Mouse (Mus musculus): ENCODE data around the gene Nme7.

Nme7 gene

DNA sequence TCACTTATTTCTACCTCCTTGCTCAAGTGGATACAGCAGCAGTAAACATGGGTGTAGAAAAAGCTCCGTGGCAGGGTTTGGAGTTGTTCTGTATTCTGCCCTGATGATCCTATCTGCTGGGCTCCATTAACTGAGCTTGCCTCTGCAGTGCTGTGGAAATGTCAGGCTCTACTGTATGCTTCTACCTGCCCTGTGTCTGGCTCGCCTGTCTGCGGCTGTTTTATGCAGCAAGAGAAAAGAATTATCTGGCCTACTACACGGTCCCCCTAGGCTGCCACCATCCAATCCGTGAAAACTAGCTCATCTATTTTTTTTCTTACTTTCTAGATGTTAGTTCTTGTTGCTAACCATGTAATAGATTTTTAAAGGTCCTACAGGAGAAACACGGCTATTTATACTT, 81.1 kb downstream of the Nme7 start:
- DNase-seq = no peak

DNA sequence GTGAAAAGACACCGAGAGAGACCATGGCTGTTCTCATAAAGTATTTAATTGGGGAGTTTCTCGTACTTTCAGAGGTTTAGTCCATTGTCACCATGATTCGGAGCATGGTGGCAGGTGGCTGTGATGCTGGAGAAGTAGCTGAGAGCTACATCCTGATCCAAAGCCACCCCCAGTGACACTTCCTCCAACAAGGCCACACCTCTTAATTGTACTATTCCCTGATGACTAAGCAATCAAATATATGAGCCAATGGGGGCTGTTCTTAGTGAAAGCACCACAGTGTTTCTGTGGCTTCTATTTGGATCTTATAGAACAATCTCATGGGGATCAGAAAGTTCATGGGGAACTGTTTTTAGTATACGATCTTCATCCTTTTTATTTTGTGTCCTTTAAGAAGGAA, 85.8 kb downstream of the Nme7 start:
- DNase-seq = no peak

- no peak for DNase-seq
Measured at GRCm38 (mm10) chr1:164392176-164392575, 88.3 kb downstream of the Nme7 start.

GRCm38 (mm10) chr1:164395131-164395780, 91.3 kb downstream of the Nme7 start:
- no peak for DNase-seq

- no peak for DNase-seq
Measured at GRCm38 (mm10) chr1:164397672-164398071, 93.8 kb downstream of the Nme7 start.

- no peak for DNase-seq
Measured at GRCm38 (mm10) chr1:164399578-164399977, 95.7 kb downstream of the Nme7 start.

- DNase-seq = no peak
Measured at GRCm38 (mm10) chr1:164405385-164405802, 101.5 kb downstream of the Nme7 start.

GRCm38 (mm10) chr1:164406506-164406905, 102.6 kb downstream of the Nme7 start:
- DNase-seq = peak; percentile 18

- DNase-seq = no peak
Measured at GRCm38 (mm10) chr1:164408655-164409054, 104.7 kb downstream of the Nme7 start.

- DNase-seq = peak; percentile 42
Measured at GRCm38 (mm10) chr1:164411306-164411705, 107.4 kb downstream of the Nme7 start.

GRCm38 (mm10) chr1:164412906-164413305, 109.0 kb downstream of the Nme7 start:
- DNase-seq = no peak

- no peak for DNase-seq
Measured at GRCm38 (mm10) chr1:164413608-164414007, 109.7 kb downstream of the Nme7 start.

DNA sequence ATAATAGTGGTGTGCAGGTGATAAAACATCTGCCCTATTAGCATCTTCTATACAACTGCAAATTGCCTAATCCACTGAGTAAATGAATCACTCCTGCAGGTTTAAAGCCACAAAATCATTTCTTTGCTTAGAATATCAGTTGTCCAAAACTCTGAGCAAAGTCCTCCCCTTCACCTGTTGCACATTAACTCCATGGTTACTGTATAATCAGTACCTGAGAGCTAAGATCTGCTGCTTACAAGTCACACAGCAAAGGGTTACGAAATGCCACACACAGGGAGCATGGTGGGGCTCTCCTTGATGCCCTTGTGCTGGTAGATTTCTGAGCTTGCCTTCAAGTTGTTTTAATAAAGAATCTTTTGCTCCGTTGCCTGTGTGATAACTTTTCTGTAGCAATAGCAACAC, 111.4 kb downstream of the Nme7 start:
- DNase-seq = peak; percentile 47

DNA sequence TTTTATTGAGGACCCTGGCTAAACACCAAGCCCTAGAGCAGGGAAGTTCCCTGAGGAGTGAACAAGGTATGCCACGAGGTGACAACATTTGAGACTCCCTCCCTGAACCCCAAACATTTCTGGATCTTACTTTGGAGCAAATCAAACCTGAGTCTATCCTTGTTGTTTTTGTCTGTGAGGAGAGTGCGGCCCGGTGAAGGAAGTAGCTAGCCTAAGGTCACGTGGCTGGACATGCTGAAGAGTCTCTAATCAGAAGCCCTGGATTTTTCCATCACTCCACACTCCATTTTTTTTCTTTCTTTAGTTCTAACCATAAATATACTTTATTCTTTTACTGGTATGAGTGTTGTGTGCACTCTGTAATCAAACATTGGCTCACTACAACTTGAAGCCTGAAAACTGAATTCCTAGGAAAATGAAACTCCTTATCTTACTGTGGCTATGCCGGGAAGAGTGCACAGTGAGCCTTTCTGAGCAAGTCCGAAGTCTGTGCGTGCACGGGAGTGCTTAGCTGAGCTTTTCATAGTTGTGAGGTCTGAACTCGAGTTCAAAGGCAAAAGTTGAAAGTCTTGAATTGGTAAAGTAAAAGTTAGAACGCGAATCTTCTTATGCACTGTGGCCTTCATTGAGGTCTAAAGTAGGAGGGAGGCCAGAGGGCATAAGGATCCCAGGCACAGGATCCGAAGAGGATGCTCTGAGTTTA, 112.9 kb downstream of the Nme7 start:
- DNase-seq = peak; percentile 46

DNA sequence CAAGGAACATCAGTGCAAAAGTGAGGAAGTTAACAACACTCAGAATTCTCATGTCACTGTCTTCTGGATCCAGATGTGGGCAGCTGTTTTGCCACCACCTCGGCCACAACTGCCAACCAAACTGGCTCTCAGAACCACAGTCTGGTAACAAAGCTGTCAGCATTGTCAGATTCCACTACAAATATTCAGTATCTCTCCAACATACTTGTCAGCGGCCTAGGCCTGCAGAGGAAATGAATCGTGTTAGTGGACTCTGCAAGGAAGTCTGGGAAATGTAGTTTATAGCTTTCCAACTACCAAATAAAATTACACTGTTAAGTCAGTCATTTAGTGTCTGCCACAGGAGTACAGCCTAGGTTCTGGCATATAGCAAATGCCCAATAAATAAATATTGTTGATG, 113.7 kb downstream of the Nme7 start:
- DNase-seq = no peak

DNA sequence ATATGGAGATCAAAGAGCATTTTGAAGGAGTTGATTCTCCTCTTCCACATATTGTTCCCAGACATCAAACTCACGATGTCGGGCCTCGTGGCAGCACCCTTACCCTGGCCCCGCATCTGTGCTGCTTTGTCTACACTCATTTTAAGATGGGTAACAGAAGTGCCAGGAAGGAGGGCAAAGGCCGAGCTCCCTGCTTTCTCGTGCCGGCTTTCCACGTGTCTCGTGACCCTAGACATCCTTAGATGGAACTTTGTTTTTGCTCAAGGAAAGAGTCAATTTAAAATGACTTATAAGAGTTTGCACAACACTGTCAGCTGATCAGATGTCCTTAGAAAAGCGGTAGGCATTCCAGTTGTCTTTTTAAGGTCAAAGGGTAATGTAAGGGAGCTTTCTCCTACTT, 114.4 kb downstream of the Nme7 start:
- DNase-seq = peak; percentile 39

GRCm38 (mm10) chr1:164419401-164419800, 115.5 kb downstream of the Nme7 start:
- DNase-seq = no peak

- no peak for DNase-seq
Measured at GRCm38 (mm10) chr1:164420623-164421354, 116.9 kb downstream of the Nme7 start.

DNA sequence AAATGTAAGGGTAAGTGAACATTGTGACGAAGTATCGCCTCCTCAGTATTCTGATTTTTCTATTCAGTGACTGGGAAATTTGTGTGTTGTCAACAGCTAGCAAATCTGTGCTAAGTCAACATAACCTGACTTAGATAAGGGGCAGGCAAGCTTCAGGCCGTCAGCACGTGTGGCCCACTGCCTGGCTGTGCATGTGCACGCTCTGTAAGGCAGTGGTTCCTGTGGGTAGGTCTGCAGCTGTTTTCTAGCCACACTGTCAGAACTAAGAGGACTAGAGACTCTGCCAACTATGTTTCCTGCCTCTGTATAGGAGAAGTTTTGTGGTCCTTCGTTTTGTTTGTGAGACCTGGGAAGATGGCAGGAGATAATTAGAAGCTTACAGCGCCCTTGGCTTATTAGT, 122.3 kb downstream of the Nme7 start:
- no peak for DNase-seq

- no peak for DNase-seq
Measured at GRCm38 (mm10) chr1:164427777-164428176, 123.9 kb downstream of the Nme7 start.

DNA sequence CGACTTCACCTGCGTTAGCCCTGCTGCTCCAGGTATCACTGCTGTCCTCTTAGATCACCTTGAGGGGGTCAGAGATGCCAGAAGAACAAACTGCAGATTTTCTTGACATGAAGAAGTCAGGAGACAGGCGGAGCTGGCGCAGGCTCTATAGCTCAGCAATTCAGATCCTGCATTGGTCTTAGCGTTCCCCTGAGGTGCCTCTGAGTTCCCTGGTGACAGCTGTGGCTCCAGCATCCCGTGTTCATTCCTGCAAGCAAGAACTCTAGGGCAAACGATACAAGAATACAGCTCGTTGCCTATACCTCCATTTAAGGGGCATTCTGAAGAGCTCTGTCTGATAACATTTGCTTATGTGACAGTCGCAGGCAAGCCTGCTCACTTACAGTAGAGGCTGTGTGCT, 124.7 kb downstream of the Nme7 start:
- no peak for DNase-seq

GRCm38 (mm10) chr1:164432649-164433048, 128.7 kb downstream of the Nme7 start:
- DNase-seq = no peak

DNA sequence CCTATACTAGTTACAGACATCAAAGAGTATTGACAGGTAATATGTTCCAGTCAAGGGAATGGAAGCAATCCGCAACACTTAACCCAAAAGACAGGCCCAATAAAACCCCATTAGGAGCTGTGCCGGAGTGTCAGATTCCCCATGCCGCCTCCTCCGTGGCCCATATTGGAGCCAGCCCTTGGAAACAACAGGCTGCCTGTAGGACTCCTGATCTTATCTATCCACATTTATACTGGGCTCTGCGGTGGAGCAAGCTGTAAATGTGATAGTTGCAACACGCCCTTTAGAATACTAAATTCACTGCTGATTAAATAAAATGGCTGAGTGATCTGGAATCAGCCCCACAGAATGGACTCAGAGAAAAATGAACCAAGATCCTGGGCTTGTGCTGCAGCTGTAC, 130.1 kb downstream of the Nme7 start:
- DNase-seq = no peak

- DNase-seq = no peak
Measured at GRCm38 (mm10) chr1:164436749-164437148, 132.8 kb downstream of the Nme7 start.
